Mouse (Mus musculus) layer of hippocampus, adult 8-10 months (tissue): ENCODE data around the gene Fam187a. TPM values are rescaled to one million over a fixed set of nuclear protein-coding genes. Genes with fewer than 3 reads are reported as not detected.

ENCODE experiments used
- DNase-seq, 2 experiments: peaks; one replicate each; pipeline ENCODE4 v3.0.0; 2022; ENCODE audit warnings: low spot score in 2 of 2
- total RNA-seq, 4 experiments: library from RNA; stranded (reverse); gene quantifications; 2 replicates each; pipeline ENCODE4 v1.2.4; 2022

The Fam187a gene
- total RNA-seq, 4 experiments from 2014 or later = 0.33 TPM; not detected in 3

- no peak for DNase-seq
Measured at GRCm38 (mm10) chr11:102894716-102895115, 9.7 kb downstream of the Fam187a start.

GRCm38 (mm10) chr11:102895779-102896178 is 10.8 kb downstream of the Fam187a start:
- no peak for DNase-seq

- no peak for DNase-seq
Measured at GRCm38 (mm10) chr11:102896641-102897040, 11.7 kb downstream of the Fam187a start.

GRCm38 (mm10) chr11:102898408-102898807 is 13.4 kb downstream of the Fam187a start:
- peak; percentile 67 to 81 for DNase-seq

- DNase-seq = peak in 1 of 2 experiments; percentile 82
Measured at GRCm38 (mm10) chr11:102900763-102901162, 15.8 kb downstream of the Fam187a start, which contains the start of gene Gfap. Gene Gfap (minus strand): TSS chr11:102900912.

- no peak for DNase-seq
Measured at GRCm38 (mm10) chr11:102901199-102901598, 16.2 kb downstream of the Fam187a start.

GRCm38 (mm10) chr11:102902107-102902506 is 17.1 kb downstream of the Fam187a start:
- DNase-seq = no peak

GRCm38 (mm10) chr11:102903654-102904053 is 18.7 kb downstream of the Fam187a start:
- no peak for DNase-seq

- no peak for DNase-seq
Measured at GRCm38 (mm10) chr11:102911376-102911775, 26.4 kb downstream of the Fam187a start.

- DNase-seq = no peak
Measured at GRCm38 (mm10) chr11:102915380-102915779, 30.4 kb downstream of the Fam187a start.

- no peak for DNase-seq
Measured at GRCm38 (mm10) chr11:102918077-102918476, 33.1 kb downstream of the Fam187a start.

GRCm38 (mm10) chr11:102921491-102921890 is 36.5 kb downstream of the Fam187a start:
- DNase-seq = no peak

GRCm38 (mm10) chr11:102924557-102925350 is 39.8 kb downstream of the Fam187a start, which contains the start of gene Kif18b:
Gene Kif18b (minus strand): TSS chr11:102925124.
- peak; percentile 91 to 94 for DNase-seq

GRCm38 (mm10) chr11:102925351-102925717 is 40.4 kb downstream of the Fam187a start:
- no peak for DNase-seq

GRCm38 (mm10) chr11:102930672-102931071 is 45.7 kb downstream of the Fam187a start:
- DNase-seq = no peak

- no peak for DNase-seq
Measured at GRCm38 (mm10) chr11:102936272-102936671, 51.3 kb downstream of the Fam187a start.

Other genes with a start within 250 kb of the Fam187a start
- gene Meioc, start 221.5 kb upstream of the Fam187a start, total RNA-seq = not detected
- gene Ccdc43, start 187.4 kb upstream of the Fam187a start, total RNA-seq = 10 to 100 TPM; 29.3 to 32.2 (median 30.1) TPM
- gene Adam11, start 123.7 kb upstream of the Fam187a start, total RNA-seq = 100 to 1,000 TPM; 168 to 220 (median 192) TPM
- 1 to 10 TPM; 4.0 to 4.7 (median 4.1) TPM for gene Gjc1, start 65.5 kb upstream of the Fam187a start, total RNA-seq
- 1 to 10 TPM; 5.1 to 7.3 (median 6.2) TPM for gene Higd1b, start 49.3 kb upstream of the Fam187a start, total RNA-seq
- 100 to 1,000 TPM; 123 to 142 (median 133) TPM for gene Eftud2, start 4.2 kb upstream of the Fam187a start, total RNA-seq
- 1 to 10 TPM; 1.5 to 3.2 (median 1.9) TPM for gene Ccdc103, start 4.0 kb upstream of the Fam187a start, total RNA-seq
- gene Gfap, start 15.7 kb downstream of the Fam187a start, total RNA-seq = 1,000 to 10,000 TPM in 2 of 4 experiments, 100 to 1,000 TPM in 2; 331 to 2,605 (median 1,138) TPM
- gene Kif18b, start 40.0 kb downstream of the Fam187a start, total RNA-seq = under 1 TPM in 3 of 4 experiments, not detected in 1; 0.14 to 0.29 (median 0.23) TPM
- 10 to 100 TPM; 13.9 to 19.7 (median 16.6) TPM for gene C1ql1, start 61.5 kb downstream of the Fam187a start, total RNA-seq
- gene Nmt1, start 143.0 kb downstream of the Fam187a start, total RNA-seq = 100 to 1,000 TPM; 152 to 165 (median 160) TPM
- 10 to 100 TPM; 55.2 to 71.2 (median 63.6) TPM for gene Dcakd, start 143.2 kb downstream of the Fam187a start, total RNA-seq
- gene Plcd3, start 216.5 kb downstream of the Fam187a start, total RNA-seq = 10 to 100 TPM; 11.0 to 15.3 (median 12.8) TPM
- 10 to 100 TPM; 88.4 to 98.2 (median 94.7) TPM for gene Acbd4, start 216.5 kb downstream of the Fam187a start, total RNA-seq
- gene Hexim1, start 231.1 kb downstream of the Fam187a start, total RNA-seq = 10 to 100 TPM; 39.0 to 51.3 (median 45.9) TPM
- 10 to 100 TPM in 3 of 4 experiments, 1 to 10 TPM in 1; 9.4 to 15.1 (median 11.6) TPM for gene Hexim2, start 247.3 kb downstream of the Fam187a start, total RNA-seq